Mouse (Mus musculus) layer of hippocampus, adult 2 months (tissue): Measurements from ENCODE around the gene Tmem216. TPM values are rescaled to one million over a fixed set of nuclear protein-coding genes. Genes with fewer than 3 reads are reported as not detected.
A peak's percentile ranks its signal among the peaks of the same experiment; 100 is the strongest.

Source experiments
- DNase-seq, 2 experiments: peaks; one replicate each; pipeline ENCODE4 v3.0.0; 2022; ENCODE audit warnings: low spot score in 2 of 2
- H3K27ac ChIP-seq: fragments of 200-600 bp; 2 replicates; pipeline ENCODE4 v1.8.1; 2022
- H3K4me3 ChIP-seq: fragments of 200-600 bp; 2 replicates; pipeline ENCODE4 v1.8.1; 2022; ENCODE audit warnings: mild to moderate bottlenecking
- CTCF ChIP-seq: fragments of 200-600 bp; conservative IDR thresholded peaks from 2 replicates; pipeline ENCODE4 v1.8.1; 2022; ENCODE audit warnings: antibody characterized with exemption, mild to moderate bottlenecking, moderate library complexity
- total RNA-seq, 2 experiments: library from RNA; stranded (reverse); gene quantifications; 2 replicates each; pipeline ENCODE4 v1.2.3; 2021

The Tmem216 gene
- total RNA-seq, 2 experiments from 2014 or later = 10.8 to 11.4 TPM

DNA sequence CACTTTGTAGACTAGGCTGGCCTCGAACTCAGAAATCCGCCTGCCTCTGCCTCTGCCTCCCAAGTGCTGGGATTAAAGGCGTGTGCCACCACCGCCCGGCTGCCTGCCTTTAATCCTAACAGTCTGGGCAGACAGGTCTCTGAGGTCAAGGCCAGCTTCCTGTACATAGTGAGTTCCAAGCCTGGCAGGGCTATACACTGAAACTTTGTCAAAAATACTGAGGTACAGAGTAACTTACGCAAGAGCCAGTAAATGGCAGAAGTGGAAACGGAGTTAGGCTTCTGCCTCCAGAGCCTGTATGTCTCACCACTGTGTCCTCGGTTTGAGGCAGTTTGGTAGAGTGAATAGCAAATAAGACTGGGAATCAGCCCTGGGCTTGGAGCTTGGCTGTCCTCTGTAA is 31.2 kb upstream of the Tmem216 start:
- no peak for DNase-seq
- TF ChIP-seq CTCF = no peak
- no peak overlapping the region for H3K4me3 ChIP-seq
- no peak overlapping the region for H3K27ac ChIP-seq

DNA sequence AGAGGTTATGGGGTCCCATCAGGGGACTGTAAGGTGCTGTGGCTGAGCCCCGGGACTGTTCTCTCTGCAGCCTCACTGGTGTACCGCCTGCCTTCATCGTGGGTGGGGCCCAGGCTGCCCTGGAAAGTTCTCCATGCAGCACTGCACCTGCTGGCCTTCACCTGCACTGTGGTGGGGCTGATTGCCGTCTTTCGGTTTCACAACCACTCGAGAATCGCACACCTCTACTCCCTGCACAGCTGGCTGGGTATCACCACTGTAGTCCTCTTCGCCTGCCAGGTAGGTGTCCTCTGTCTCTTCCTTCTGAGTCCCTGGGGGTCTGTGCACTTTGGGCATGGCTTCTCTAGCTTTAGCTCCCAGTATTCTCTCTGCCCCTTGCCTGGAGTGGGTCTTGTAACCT is 29.1 kb upstream of the Tmem216 start:
- H3K4me3 ChIP-seq = no peak overlapping the region
- DNase-seq = no peak
- H3K27ac ChIP-seq = no peak overlapping the region
- no peak for TF ChIP-seq CTCF

DNA sequence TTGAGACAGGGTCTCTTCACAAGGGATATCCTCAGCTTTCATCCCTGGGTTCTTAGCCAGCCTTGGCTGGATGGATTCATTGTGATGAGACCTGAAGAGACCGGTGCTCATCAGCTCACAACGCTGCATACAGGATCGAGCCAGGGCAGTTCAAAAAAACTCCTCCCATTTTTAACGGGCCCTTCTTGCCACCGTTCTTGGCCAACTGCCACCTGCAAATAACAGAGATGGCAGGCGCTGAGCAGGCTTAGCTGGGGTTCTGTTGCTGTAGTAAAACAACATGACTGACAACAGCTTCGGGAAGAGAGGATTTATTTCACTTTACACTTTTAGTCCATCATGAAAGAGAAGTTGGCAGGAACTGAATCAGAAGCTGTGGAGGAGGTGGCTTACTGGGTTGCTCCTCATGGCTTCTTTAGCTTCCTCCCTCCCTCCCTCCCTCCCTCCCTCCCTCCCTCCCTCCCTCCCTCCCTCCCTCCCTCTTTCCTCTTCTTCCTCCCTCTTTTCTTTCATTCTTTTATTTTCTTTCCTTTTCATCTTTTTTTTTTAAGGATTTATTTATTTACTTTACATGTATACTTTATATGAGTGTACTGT is 27.6 kb upstream of the Tmem216 start:
- no peak for TF ChIP-seq CTCF
- peak in 1 of 2 experiments; percentile 18 for DNase-seq

DNA sequence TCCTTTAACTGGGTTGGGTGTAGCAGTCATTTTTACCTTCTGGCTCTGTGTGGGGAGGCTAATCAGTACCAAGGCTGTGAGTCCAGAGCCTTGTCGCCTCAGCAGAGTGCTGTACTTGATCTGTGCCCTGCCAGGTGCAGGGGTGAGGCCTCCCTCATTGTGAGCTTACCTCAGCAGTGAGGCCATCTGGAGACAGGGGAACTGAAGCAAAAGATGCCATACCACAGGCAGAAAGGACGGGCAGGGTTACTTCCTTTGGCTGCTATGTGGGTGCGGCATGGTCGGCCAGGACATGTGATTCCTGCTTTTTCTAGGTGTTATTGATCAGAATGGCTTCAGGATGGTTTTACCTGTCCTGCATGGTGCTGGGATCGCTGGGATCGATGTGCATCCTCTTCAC is 25.9 kb upstream of the Tmem216 start:
- H3K4me3 ChIP-seq = no peak overlapping the region
- H3K27ac ChIP-seq = no peak overlapping the region
- DNase-seq = no peak
- TF ChIP-seq CTCF = no peak

More for the DNA sequence above, 27.6 kb upstream of the Tmem216 start:
- Histone ChIP-seq H3K27ac (no peak overlapping the region), H3K4me3 (no peak overlapping the region)

DNA sequence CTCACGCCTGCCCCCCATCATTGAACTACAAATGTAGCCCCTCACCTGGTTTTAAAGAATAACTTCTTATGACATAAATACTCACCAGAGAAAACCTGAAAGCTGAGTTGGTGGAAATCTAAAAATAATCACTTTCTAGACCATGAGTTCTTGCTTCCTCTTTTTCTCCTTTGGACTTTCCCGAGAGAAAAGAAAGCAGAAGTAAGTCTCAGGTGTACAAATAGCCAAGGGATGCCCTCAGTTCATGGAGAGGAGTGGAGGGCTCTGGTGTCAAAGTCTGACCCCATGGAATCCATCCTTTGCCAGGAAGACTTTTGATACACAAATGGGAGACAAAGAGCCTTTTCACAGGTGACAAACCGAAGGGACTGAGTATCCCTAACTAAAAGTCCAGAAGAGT is 24.7 kb upstream of the Tmem216 start:
- H3K27ac ChIP-seq = no peak overlapping the region
- DNase-seq = no peak
- TF ChIP-seq CTCF = no peak
- H3K4me3 ChIP-seq = no peak overlapping the region

DNA sequence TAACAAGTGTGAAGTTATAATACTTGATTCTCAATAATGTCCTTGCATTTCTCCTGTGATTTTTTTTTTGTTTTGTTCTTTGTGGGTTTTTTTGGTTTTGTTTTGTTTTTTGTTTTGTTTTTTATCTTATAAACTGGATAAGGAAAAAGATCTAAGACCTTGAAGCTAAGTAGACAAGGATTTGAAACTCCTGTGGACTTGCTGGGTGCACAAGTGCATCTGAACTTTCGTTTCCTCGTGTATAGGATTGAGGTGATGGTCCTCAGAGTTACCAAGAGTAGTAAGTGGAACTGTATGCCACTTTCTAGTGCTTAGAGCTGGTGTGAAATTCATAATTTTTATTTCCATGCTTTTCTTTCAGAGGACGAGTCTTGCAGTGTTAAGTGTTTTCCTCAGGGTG is 24.1 kb upstream of the Tmem216 start:
- DNase-seq = no peak
- Histone ChIP-seq H3K4me3 (no peak overlapping the region), H3K27ac (no peak overlapping the region)
- TF ChIP-seq CTCF = no peak

DNA sequence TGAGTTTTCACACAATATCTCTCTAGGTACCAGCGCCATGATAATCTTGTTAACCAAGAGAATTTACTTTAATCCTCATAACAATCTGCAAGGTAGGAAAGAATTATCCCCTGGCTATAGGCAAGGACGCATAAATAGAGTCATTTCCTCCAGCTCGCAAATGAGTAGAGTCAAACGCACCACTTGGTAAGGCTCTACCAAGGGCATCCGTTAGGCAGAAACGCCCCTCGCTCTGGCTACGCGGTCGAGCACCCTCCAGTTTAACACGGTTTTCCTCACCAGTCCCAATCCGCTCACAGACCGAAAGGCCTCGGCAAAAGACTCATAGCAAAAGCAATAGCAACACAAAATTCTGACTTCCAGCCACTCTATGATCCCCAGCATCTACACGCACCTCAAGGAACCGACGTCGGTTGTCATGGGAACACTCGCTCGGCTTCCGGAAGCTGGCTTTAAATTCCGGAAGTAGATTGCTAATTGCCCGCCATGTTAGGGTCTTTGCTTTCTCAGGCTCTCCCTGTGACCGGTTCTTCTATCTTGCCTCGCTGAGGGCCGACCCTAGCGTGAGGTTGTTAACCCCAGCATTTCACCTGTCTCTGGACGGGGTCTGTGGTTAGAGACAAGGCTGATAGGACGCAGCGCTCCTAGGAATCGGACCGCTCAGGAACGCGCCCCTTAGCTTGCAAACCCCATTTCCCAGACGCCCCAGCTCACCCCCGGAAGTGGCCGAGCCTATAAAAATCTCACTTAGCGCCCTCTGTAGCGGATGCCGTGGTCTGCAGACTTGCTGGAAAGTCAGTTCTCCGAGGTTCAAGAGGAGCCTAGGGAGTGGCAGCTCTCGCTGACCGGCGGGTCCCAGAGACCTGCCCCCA is 20.9 kb upstream of the Tmem216 start, which contains the start of the genes Cyb561a3 and Tmem138:
TSS of gene Cyb561a3 (plus strand) at position 483 of the 872 bp plus-strand sequence.
TSS of gene Tmem138 (minus strand) at position 673 of the 872 bp plus-strand sequence.
- peak within 1 kb of the TSS; percentile 99 for H3K27ac ChIP-seq
- TF ChIP-seq CTCF = peak; percentile 79
- H3K4me3 ChIP-seq = peak within 1 kb of the TSS; percentile 71
- peak; percentile 92 to 94 for DNase-seq

DNA sequence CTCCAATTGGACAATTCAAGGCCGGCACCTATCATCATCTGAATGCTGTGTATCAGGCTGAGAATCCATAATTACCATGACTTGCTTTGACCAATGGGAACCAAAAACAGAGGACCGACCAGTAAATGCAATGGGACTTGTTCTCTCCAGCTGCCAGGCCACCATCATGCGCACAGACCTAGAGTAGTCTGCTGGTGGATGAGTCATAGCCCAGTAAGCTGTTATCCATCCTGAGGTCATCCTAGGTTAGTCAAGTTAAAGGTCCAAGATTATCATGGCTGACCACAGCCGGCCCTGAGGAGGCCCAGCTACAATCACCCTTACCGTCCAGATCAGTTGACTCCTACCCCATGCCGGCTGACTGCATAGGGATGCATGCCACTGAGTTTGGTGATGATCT is 13.6 kb upstream of the Tmem216 start:
- no peak for DNase-seq
- no peak for TF ChIP-seq CTCF
- Histone ChIP-seq H3K4me3 (no peak overlapping the region), H3K27ac (no peak overlapping the region)

DNA sequence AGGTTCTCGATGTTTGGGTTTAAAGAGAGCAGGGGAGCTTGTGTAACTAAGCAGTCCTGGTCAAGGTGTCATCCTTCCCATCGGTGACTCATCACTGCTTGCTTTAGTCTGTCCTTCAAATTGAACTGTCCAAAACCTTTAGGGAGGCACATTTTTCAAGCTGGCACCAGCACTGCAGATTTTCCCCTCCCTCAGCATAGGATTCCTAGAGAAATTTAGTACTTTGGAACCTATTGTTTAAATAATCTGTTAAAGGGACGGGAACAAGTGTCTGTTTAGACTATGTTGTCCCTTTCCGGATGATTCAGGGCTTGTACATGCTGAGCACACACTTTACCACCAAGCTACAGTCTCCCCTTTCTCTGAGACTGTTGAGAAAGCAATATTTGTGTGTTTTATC is 9.2 kb upstream of the Tmem216 start:
- no peak overlapping the region for H3K4me3 ChIP-seq
- no peak overlapping the region for H3K27ac ChIP-seq
- no peak for TF ChIP-seq CTCF
- no peak for DNase-seq

DNA sequence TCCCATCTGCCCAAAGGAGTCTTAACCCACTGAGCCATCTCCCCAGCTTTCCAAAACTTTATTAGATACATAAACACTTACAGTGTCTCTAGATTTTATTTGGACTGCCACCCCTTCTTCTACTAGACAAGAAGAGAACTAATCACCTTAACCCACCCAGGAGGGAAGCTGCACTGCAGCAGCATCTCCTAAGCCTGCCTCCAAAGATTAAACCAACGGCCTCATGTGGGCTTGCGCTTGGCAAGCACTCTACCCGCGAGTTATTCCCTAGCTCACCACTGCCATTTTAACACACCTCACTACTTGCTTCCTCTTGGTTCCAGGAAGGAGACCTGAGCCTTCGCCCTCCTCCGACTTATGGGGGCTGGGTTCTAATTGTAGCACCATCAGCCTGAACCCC is 8.2 kb upstream of the Tmem216 start:
- Histone ChIP-seq H3K27ac (no peak overlapping the region), H3K4me3 (no peak overlapping the region)
- no peak for DNase-seq
- TF ChIP-seq CTCF = no peak

DNA sequence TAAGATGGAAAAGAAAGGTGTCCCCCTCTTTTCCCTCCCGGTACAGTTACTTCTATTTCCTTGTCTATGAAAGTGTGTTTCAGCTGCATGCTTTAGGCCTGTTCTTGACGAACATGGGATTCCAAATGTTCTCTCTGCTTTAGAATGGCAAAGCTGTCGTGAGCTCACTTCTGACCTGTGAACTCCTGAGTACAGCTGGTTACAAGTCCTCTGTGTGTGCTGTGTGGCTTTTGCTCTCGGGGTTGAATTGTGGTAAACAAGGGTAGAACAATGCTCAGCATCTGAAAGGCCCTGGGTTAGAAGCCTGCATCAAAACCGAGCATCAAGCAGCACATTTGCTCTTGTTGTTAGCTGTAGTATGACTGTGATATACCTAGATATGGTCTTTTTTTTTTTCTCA is 6.3 kb upstream of the Tmem216 start:
- no peak overlapping the region for H3K27ac ChIP-seq
- no peak for TF ChIP-seq CTCF
- DNase-seq = no peak
- no peak overlapping the region for H3K4me3 ChIP-seq

DNA sequence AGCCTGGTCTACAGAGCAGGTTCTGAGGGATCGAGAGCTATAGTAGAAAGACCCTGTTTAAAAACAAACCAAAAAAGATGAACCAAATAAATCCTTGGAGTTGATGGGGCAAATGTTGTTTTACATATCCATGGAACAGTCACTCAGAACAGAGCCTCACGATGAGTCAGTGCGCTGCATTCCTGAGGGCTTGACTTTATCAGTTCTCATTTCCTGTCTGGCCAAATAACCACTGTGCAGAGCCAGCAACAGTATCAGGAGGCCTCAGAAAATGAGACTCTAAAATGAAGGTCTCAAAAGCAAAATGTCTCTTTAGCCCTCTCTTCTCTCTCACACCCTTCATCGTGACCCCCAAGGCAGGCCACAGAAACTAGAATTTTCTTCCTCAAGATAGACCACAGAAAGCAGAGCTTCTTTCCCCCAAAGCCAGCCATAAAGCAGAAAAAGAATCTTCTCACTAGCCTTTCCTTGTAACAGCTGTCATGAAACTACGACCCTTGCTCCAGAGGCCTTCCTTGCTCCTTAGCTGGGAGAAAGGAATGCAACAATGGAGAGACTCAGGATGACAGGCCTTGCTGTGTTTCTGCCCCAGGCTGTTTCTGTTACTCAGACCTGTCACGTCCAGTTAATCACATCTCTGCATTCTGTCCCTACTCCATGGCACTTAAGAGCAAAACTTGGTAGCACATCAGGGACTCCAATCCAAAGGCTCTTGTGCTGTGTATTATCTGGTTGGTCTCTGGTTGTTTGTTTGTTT is 5.7 kb upstream of the Tmem216 start:
- TF ChIP-seq CTCF = no peak
- no peak overlapping the region for H3K4me3 ChIP-seq
- H3K27ac ChIP-seq = no peak overlapping the region
- DNase-seq = no peak

DNA sequence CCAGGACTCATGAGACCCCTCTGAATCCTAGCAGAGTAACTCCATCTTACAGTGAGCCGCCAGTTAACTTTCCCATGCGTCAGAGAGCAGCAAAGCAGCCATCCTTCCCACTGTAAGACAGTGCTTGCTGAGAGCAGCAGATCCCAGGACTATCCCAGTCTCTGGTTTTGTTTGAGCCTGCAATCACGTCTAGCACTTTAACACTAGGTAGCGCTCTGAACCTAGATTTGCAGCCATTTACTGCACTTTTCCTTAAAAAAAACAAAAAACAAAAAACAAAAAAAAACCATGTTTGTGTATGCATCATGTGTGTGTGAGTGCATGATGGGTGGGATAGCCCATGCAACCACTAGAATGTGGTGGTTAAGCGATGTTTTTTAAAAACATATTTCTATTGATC is 4.1 kb upstream of the Tmem216 start:
- Histone ChIP-seq H3K27ac (no peak overlapping the region), H3K4me3 (no peak overlapping the region)
- TF ChIP-seq CTCF = peak; percentile 65
- DNase-seq = no peak
